Mouse (Mus musculus) duodenum, adult 2 months (tissue): Measurements from ENCODE around the gene Plppr1. TPM values are rescaled to one million over a fixed set of nuclear protein-coding genes. Genes with fewer than 3 reads are reported as not detected.

ENCODE experiments used
- polyA plus RNA-seq: library from polyadenylated mRNA; depleted of rRNA; stranded (reverse); fragments of >200 nt; gene quantifications from 2 replicates; pipeline ENCODE4 v1.2.3, GENCODE M21; 2012; ENCODE audit warnings: low replicate concordance; rRNA removed

Plppr1 gene
- 0.11 TPM in 1 of 2 replicates, not detected in the other for polyA plus RNA-seq

DNA sequence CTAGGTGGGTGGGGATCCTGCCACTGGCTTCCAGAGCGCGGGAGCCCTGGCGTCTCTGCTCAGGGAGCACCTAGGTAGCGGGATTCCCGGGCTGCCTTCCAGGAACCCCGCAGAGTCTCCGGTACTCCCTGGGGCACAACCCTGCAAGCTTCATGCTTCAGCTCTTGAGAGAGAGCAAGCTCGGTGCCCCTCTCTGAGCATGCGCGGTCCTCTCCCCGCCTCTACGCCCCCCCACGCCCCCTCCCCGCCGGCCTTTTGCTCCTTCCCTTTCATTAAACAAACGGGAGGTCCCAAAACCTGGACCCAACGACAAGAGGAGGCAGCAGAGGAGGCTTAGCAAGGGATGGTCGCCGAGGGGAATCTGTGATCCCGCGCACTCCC is at the start of gene Plppr1:
Gene Plppr1 (plus strand): TSS at position 253 of the 381 bp plus-strand sequence.

